ENCODE assay signal across 23 mouse cellular contexts in the genomic region with DNA sequence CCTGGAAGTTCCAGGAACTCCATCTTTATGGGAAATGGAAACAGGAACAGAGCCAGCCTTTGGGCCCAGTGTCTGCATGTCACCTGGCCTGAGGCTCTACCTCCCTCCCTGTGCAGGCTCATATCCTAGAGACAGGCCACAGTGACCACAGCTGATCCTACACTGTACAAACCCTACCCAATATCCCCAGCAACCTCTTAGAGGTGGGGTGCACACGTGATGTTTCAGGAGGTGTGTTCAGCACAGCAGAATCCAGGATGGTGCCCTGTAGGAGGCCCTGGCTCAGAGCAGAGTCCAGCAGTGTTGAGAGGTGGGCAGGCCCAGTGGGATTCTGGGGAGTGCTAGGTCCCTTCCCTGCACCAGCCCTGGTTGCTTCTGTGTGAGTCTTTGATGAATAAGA. TPM values are rescaled to one million over a fixed set of nuclear protein-coding genes. Genes with fewer than 3 reads are reported as not detected.
DNase-seq lines count a peak whose midpoint lies in the region; ATAC-seq lines count a peak whose summit lies in the region.
"Had no signal": no experiment of that assay in that cellular context is flagged by ENCODE, and none has a peak within 500 bp of the region (broad histone marks: within the 10 kb centered on the region; RNA-seq: fewer than 3 reads in every experiment).

No protein-coding gene starts in this region.

- peak overlapping the region; percentile 26; the same call in 1 of the 2 replicates for H3K27ac ChIP-seq in forebrain, embryonic 13.5 days
- H3K27ac ChIP-seq in forebrain, embryonic 10.5 days: no peak overlapping the region
- H3K27ac ChIP-seq in midbrain, embryonic 10.5 days (replicated peaks): no peak overlapping the region
- H3K27ac ChIP-seq: forebrain, embryonic 15.5 days; heart, embryonic 15.5 days; hindbrain, embryonic 10.5 days; hindbrain, embryonic 13.5 days; intestine, embryonic 15.5 days had no signal

- H3K4me1 ChIP-seq in forebrain, embryonic 13.5 days: peaks cover 19% of the 10 kb centered on the region
- peaks cover 24% of the 10 kb centered on the region for H3K4me1 ChIP-seq in forebrain, embryonic 10.5 days
- H3K4me1 ChIP-seq in midbrain, embryonic 10.5 days: peaks cover 23% of the 10 kb centered on the region

- 64% methylated on average over 1 of the region's 1 CpGs for WGBS in forebrain, embryonic 13.5 days
- WGBS in forebrain, embryonic 10.5 days: 43% methylated on average over 1 of the region's 1 CpGs
- WGBS in midbrain, embryonic 10.5 days: 51% methylated on average over 1 of the region's 1 CpGs

- no peaks in the 10 kb centered on the region for H3K9me3 ChIP-seq in forebrain, embryonic 13.5 days (replicated peaks)
- H3K9me3 ChIP-seq in forebrain, embryonic 10.5 days: no peaks in the 10 kb centered on the region
- H3K9me3 ChIP-seq in midbrain, embryonic 10.5 days (replicated peaks): no peaks in the 10 kb centered on the region
- H3K9me3 ChIP-seq: forebrain, embryonic 15.5 days; heart, embryonic 12.5 days; heart, embryonic 15.5 days; hindbrain, embryonic 10.5 days; hindbrain, embryonic 13.5 days; intestine, embryonic 15.5 days had no signal

- H3K36me3 ChIP-seq in forebrain, embryonic 13.5 days (ENCODE audit: poor library complexity, severe bottlenecking): no peaks in the 10 kb centered on the region
- H3K36me3 ChIP-seq in forebrain, embryonic 10.5 days (replicated peaks): no peaks in the 10 kb centered on the region
- no peaks in the 10 kb centered on the region for H3K36me3 ChIP-seq in midbrain, embryonic 10.5 days
- H3K36me3 ChIP-seq: forebrain, embryonic 15.5 days; G1E; heart, embryonic 12.5 days; heart, embryonic 15.5 days; hindbrain, embryonic 10.5 days; hindbrain, embryonic 13.5 days; intestine, embryonic 15.5 days had no signal

- H3K4me3 ChIP-seq in forebrain, embryonic 13.5 days: no peak overlapping the region
- no peak overlapping the region for H3K4me3 ChIP-seq in forebrain, embryonic 10.5 days
- no peak overlapping the region for H3K4me3 ChIP-seq in midbrain, embryonic 10.5 days
- H3K4me3 ChIP-seq: forebrain, embryonic 15.5 days; heart, embryonic 12.5 days; heart, embryonic 15.5 days; hindbrain, embryonic 10.5 days; hindbrain, embryonic 13.5 days; intestine, embryonic 15.5 days had no signal

- H3K4me2 ChIP-seq in forebrain, embryonic 13.5 days: no peak overlapping the region
- H3K4me2 ChIP-seq: forebrain, embryonic 15.5 days; heart, embryonic 12.5 days; heart, embryonic 15.5 days; hindbrain, embryonic 13.5 days; intestine, embryonic 15.5 days had no signal

- ATAC-seq in forebrain, embryonic 13.5 days: no peak
- ATAC-seq: forebrain, embryonic 15.5 days; hindbrain, embryonic 16.5 days; intestine, embryonic 15.5 days had no signal

- H3K9ac ChIP-seq in forebrain, embryonic 13.5 days: no peak overlapping the region
- H3K9ac ChIP-seq: forebrain, embryonic 15.5 days; heart, embryonic 12.5 days; heart, embryonic 15.5 days; hindbrain, embryonic 13.5 days; intestine, embryonic 15.5 days had no signal

- DNase-seq in cerebellum, adult 11-12 months: peak; percentile 74
- DNase-seq in cerebellum, postnatal 36 days: no peak
- no peak for DNase-seq in forebrain, embryonic 10.5 days (ENCODE audit: extremely low spot score, low spot score)
- peak; percentile 47 for DNase-seq in cerebellum, postnatal 10 days
- no peak for DNase-seq in midbrain, embryonic 10.5 days (ENCODE audit: low spot score)
- DNase-seq: adrenal gland, adult 2 months; adrenal gland, postnatal 14 days; B cell, adult 2 months; gastrocnemius, postnatal 25 days; heart, adult 18-20 months; heart, postnatal 10 days; heart, postnatal 36 days; kidney, adult 11 months; kidney, adult 8-10 months had no signal

- H3K27me3 ChIP-seq in forebrain, embryonic 13.5 days: peaks cover 21% of the 10 kb centered on the region
- peaks cover 51% of the 10 kb centered on the region for H3K27me3 ChIP-seq in forebrain, embryonic 10.5 days (ENCODE audit: poor library complexity, severe bottlenecking)
- peaks cover 48% of the 10 kb centered on the region for H3K27me3 ChIP-seq in midbrain, embryonic 10.5 days (ENCODE audit: low read depth, poor library complexity, severe bottlenecking)

RNA-seq across cellular contexts. Expression of a gene that starts 4.0 kb away (rescaled TPM):
- polyA plus RNA-seq in forebrain, embryonic 13.5 days (2015; fragmentation: Nextera tagmentation; extraction: Ambion mirVana): 7.3 and 7.8 TPM in 2 replicates
- polyA plus RNA-seq in forebrain, embryonic 10.5 days (2016; fragmentation: Nextera tagmentation; extraction: Ambion mirVana): 0.87 and 1.2 TPM in 2 replicates
- polyA plus RNA-seq in midbrain, embryonic 10.5 days (2016; fragmentation: Nextera tagmentation; extraction: Ambion mirVana): 1.8 and 2.2 TPM in 2 replicates
- polyA plus RNA-seq: G1E had no signal

RNA-seq across cellular contexts. Expression of a gene that starts 33.5 kb away (rescaled TPM):
- polyA plus RNA-seq in forebrain, embryonic 13.5 days (2015; fragmentation: Nextera tagmentation; extraction: Ambion mirVana): 3.7 and 6.3 TPM in 2 replicates
- 17.0 and 19.6 TPM in 2 replicates for polyA plus RNA-seq in forebrain, embryonic 10.5 days (2016; fragmentation: Nextera tagmentation; extraction: Ambion mirVana)
- polyA plus RNA-seq in midbrain, embryonic 10.5 days (2016; fragmentation: Nextera tagmentation; extraction: Ambion mirVana): 13.0 and 15.1 TPM in 2 replicates

Comparison
In these comparisons a context has a peak if more than half of its experiments do, and no peak if none do; other contexts are left out.
1. DNase-seq: peak in cerebellum, adult 11-12 months (single experiment) and cerebellum, postnatal 10 days (2 of 2); none in cerebellum, postnatal 36 days (0 of 2), forebrain, embryonic 10.5 days (single experiment) and midbrain, embryonic 10.5 days (single experiment).